Mouse (Mus musculus) lung, postnatal 25 days (tissue): Measurements from ENCODE around the gene 2010003K11Rik.
"Not testable (repeated sequence)": the region's sequence is repeated elsewhere in the genome, so short reads cannot be mapped to it uniquely, and the experiment has no call there.

Source experiments
- DNase-seq: peaks from one replicate; pipeline ENCODE4 v3.0.0; 2022; ENCODE audit warnings: low spot score

The 2010003K11Rik gene

GRCm38 (mm10) chr19:4456227-4456626, 42.2 kb downstream of the 2010003K11Rik start:
- peak; percentile 47 for DNase-seq

GRCm38 (mm10) chr19:4455071-4455800, 43.1 kb downstream of the 2010003K11Rik start:
- DNase-seq: no peak

- DNase-seq: not testable (repeated sequence)
Observed at GRCm38 (mm10) chr19:4454040-4454439, 44.3 kb downstream of the 2010003K11Rik start.

- no peak for DNase-seq
Observed at GRCm38 (mm10) chr19:4452525-4452924, 45.9 kb downstream of the 2010003K11Rik start.

- DNase-seq: no peak
Observed at GRCm38 (mm10) chr19:4451965-4452364, 46.4 kb downstream of the 2010003K11Rik start.

GRCm38 (mm10) chr19:4451098-4451497, 47.3 kb downstream of the 2010003K11Rik start:
- DNase-seq: no peak

- DNase-seq: no peak
Observed at GRCm38 (mm10) chr19:4450666-4451065, 47.7 kb downstream of the 2010003K11Rik start.

- DNase-seq: no peak
Observed at GRCm38 (mm10) chr19:4449230-4449629, 49.2 kb downstream of the 2010003K11Rik start.

- no peak for DNase-seq
Observed at GRCm38 (mm10) chr19:4447445-4447844, 50.9 kb downstream of the 2010003K11Rik start.
